In genomic region chr5:118468739-118469138, GRCm38 (mm10) we compare ENCODE assay signal across 20 mouse cellular contexts.
"Had no signal": no experiment of that assay in that cellular context is flagged by ENCODE, and none has a peak within 500 bp of the region (broad histone marks: within the 10 kb centered on the region; RNA-seq: fewer than 3 reads in every experiment).

No protein-coding gene starts in this region.

- H3K4me2 ChIP-seq: kidney, embryonic 15.5 days; limb, embryonic 12.5 days; limb, embryonic 15.5 days; liver, embryonic 12.5 days; midbrain, embryonic 12.5 days; midbrain, embryonic 15.5 days; neural tube, embryonic 13.5 days had no signal

- H3K9me3 ChIP-seq: kidney, embryonic 15.5 days; limb, embryonic 12.5 days; limb, embryonic 15.5 days; liver, embryonic 12.5 days; midbrain, embryonic 12.5 days; midbrain, embryonic 15.5 days; neural tube, embryonic 13.5 days had no signal

- H3K27ac ChIP-seq: kidney, embryonic 15.5 days; limb, embryonic 15.5 days; liver, embryonic 12.5 days; midbrain, embryonic 12.5 days; midbrain, embryonic 15.5 days; neural tube, embryonic 13.5 days had no signal

- H3K4me3 ChIP-seq: kidney, embryonic 15.5 days; limb, embryonic 12.5 days; limb, embryonic 15.5 days; liver, embryonic 12.5 days; midbrain, embryonic 12.5 days; midbrain, embryonic 15.5 days; myocyte; neural tube, embryonic 13.5 days had no signal

- H3K36me3 ChIP-seq: kidney, embryonic 15.5 days; limb, embryonic 12.5 days; limb, embryonic 15.5 days; liver, embryonic 12.5 days; midbrain, embryonic 12.5 days; midbrain, embryonic 15.5 days; neural tube, embryonic 13.5 days had no signal

- DNase-seq: kidney, adult 8-10 months; kidney, postnatal 10 days; kidney, postnatal 4 days; left cerebral cortex, postnatal 4 days; lung, adult 2 months; lung, postnatal 14 days; lung, postnatal 4 days; retina, postnatal 1 day; right cerebral cortex, postnatal 25 days; spleen, adult 18-20 months; thymus, adult 18-20 months; thymus, postnatal 36 days had no signal

- H3K9ac ChIP-seq: kidney, embryonic 15.5 days; limb, embryonic 12.5 days; limb, embryonic 15.5 days; liver, embryonic 12.5 days; midbrain, embryonic 12.5 days; midbrain, embryonic 15.5 days; neural tube, embryonic 13.5 days had no signal

- ATAC-seq: liver, embryonic 12.5 days; midbrain, embryonic 15.5 days had no signal

- H3K27me3 ChIP-seq: limb, embryonic 12.5 days; limb, embryonic 15.5 days had no signal
